Mouse (Mus musculus): ENCODE measurements around the gene Mdm2. TPM values are rescaled to one million over a fixed set of nuclear protein-coding genes. Genes with fewer than 3 reads are reported as not detected.

Gene Mdm2
- polyA plus RNA-seq, 1 experiment from 2014 or later = 71.1 TPM

DNA sequence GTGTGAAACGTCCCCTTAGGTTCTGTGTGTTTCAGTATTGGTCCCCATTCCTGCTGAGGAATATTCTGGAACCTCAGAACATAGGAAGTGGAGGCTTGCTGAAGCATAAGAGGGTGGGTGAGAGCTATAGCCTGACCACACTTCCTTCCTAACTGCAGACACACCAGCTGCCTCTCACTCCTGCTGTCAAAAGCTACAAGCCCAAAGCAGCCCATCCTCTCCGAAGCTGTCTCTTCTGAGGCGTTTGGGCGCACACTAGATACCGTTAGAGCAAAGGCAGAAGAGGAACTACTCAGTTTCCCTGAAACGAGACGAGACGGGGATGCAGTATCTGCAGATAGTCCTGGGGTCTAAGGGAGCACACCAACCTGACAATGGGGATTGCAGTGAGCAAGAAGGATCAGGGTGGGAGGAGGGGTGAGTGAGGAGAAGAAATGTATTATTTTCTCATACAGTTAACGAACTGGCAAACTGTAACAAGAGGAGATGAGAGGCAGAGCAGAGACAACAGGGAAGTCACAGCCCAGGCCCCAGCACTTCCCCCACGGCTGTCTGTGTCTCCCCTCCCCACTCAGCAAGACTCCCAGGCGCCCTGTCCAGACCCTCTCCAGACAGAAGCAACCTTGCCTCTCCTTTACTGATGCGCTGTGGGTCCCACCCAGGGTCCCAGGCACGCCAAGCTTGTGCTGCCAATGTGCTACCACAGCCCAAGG, 44.7 kb upstream of the Mdm2 start:
- no peak overlapping the region for H3K4me3 ChIP-seq (replicated peaks; ENCODE audit: low read length)
- H3K9ac ChIP-seq (replicated peaks; ENCODE audit: low read depth, low read length) = no peak overlapping the region
- H3K9me3 ChIP-seq (ENCODE audit: control insufficient read depth, low read length) = no peaks in the 10 kb centered on the region
- H3K4me2 ChIP-seq (ENCODE audit: low read length) = no peak overlapping the region
- H3K27ac ChIP-seq (ENCODE audit: low read length) = no peak overlapping the region
- no peaks in the 10 kb centered on the region for H3K27me3 ChIP-seq (replicated peaks; ENCODE audit: control insufficient read depth, insufficient read depth, low read length)
- peaks cover 40% of the 10 kb centered on the region for H3K36me3 ChIP-seq (ENCODE audit: control insufficient read depth, insufficient read depth)
- H3K4me1 ChIP-seq (replicated peaks; ENCODE audit: control insufficient read depth, insufficient read depth, low read length) = no peaks in the 10 kb centered on the region
- WGBS = 90% methylated on average over 13 of the region's 13 CpGs
- no peak for ATAC-seq

GRCm38 (mm10) chr10:117754609-117754940, 44.0 kb upstream of the Mdm2 start:
- no peaks in the 10 kb centered on the region for H3K9me3 ChIP-seq (ENCODE audit: control insufficient read depth, low read length)
- H3K36me3 ChIP-seq (ENCODE audit: control insufficient read depth, insufficient read depth) = peaks cover 38% of the 10 kb centered on the region
- ATAC-seq = no peak
- H3K4me2 ChIP-seq (ENCODE audit: low read length) = no peak overlapping the region
- no peak overlapping the region for H3K9ac ChIP-seq (replicated peaks; ENCODE audit: low read depth, low read length)
- no peaks in the 10 kb centered on the region for H3K27me3 ChIP-seq (replicated peaks; ENCODE audit: control insufficient read depth, insufficient read depth, low read length)
- 97% methylated on average over 7 of the region's 7 CpGs for WGBS
- H3K27ac ChIP-seq (ENCODE audit: low read length) = no peak overlapping the region
- H3K4me3 ChIP-seq (replicated peaks; ENCODE audit: low read length) = no peak overlapping the region
- no peaks in the 10 kb centered on the region for H3K4me1 ChIP-seq (replicated peaks; ENCODE audit: control insufficient read depth, insufficient read depth, low read length)

GRCm38 (mm10) chr10:117753711-117754608, 43.4 kb upstream of the Mdm2 start:
- no peak overlapping the region for H3K4me2 ChIP-seq (ENCODE audit: low read length)
- no peak overlapping the region for H3K27ac ChIP-seq (ENCODE audit: low read length)
- peaks cover 38% of the 10 kb centered on the region for H3K36me3 ChIP-seq (ENCODE audit: control insufficient read depth, insufficient read depth)
- no peak overlapping the region for H3K9ac ChIP-seq (replicated peaks; ENCODE audit: low read depth, low read length)
- no peak for ATAC-seq
- H3K27me3 ChIP-seq (replicated peaks; ENCODE audit: control insufficient read depth, insufficient read depth, low read length) = no peaks in the 10 kb centered on the region
- H3K4me3 ChIP-seq (replicated peaks; ENCODE audit: low read length) = no peak overlapping the region
- H3K4me1 ChIP-seq (replicated peaks; ENCODE audit: control insufficient read depth, insufficient read depth, low read length) = no peaks in the 10 kb centered on the region
- no peaks in the 10 kb centered on the region for H3K9me3 ChIP-seq (ENCODE audit: control insufficient read depth, low read length)
- 95% methylated on average over 8 of the region's 8 CpGs for WGBS

DNA sequence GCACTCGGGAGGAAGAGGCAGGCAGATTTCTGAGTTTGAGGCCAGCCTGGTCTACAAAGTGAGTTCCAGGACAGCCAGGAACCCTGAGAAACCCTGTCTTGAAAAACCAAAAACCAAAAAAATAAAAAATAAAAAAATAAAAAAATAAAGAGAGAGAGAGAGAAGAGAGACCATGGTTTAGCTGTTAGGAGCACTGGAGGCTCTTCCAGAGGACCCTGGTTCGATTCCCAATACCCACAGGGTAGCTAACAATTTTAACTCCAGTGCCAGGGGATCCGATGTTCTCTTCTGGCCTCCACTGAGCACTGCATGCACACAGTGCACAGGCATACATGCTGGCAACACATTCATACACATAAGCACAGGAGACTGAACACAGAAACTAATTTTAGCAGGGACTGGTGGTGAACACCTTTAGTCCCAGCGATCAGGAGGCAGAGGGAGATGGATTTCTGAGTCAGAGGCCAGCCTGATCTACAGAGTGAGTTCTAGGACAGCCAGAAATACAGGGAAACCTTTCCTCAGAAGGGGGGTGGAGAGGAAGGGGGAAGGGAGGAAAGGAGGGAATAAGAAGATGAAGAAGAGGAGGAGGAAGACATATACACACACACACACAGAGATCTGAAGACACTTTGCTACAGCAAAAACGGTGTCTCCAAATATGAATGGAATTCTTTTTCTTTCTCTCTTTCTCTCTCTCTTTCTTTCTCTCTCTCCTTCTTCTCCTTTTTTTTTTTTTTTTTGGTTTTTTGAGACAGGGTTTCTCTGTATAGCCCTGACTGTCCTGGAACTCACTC, 42.5 kb upstream of the Mdm2 start:
- Histone ChIP-seq H3K36me3 (ENCODE audit: control insufficient read depth, insufficient read depth) (peaks cover 37% of the 10 kb centered on the region), H3K4me1 (replicated peaks; ENCODE audit: control insufficient read depth, insufficient read depth, low read length) (no peaks in the 10 kb centered on the region), H3K27ac (ENCODE audit: low read length) (no peak overlapping the region), H3K4me2 (ENCODE audit: low read length) (no peak overlapping the region), H3K9ac (replicated peaks; ENCODE audit: low read depth, low read length) (no peak overlapping the region), H3K4me3 (replicated peaks; ENCODE audit: low read length) (no peak overlapping the region), H3K27me3 (replicated peaks; ENCODE audit: control insufficient read depth, insufficient read depth, low read length) (no peaks in the 10 kb centered on the region), H3K9me3 (ENCODE audit: control insufficient read depth, low read length) (no peaks in the 10 kb centered on the region)
- 95% methylated on average over 5 of the region's 5 CpGs for WGBS
- no peak for ATAC-seq

DNA sequence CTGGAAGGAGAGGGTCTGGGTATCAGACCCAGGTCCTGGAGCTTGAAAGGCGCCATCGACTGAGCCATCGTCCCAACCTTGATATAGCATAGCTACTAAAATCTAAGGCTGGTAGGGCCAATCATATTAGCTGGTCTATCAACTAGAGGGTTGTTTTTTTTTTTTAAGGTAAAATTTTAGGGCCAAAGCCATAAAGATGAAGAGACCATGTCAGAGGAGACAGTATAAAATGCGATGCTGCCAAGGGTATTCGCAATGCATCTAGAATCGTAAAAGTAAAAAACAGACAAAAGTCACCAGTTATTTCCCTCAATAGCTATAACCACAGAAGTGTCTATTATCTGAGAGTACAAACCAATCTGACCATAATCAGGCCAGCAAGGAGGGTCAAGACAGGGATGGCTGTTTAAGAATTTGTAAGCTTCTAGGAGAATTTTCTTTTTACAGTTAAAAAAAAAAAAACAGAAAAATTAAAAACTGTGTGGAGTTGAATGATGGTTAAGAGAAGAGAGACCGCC, 41.8 kb upstream of the Mdm2 start:
- no peak for ATAC-seq
- Histone ChIP-seq H3K27me3 (replicated peaks; ENCODE audit: control insufficient read depth, insufficient read depth, low read length) (no peaks in the 10 kb centered on the region), H3K4me3 (replicated peaks; ENCODE audit: low read length) (no peak overlapping the region), H3K4me1 (replicated peaks; ENCODE audit: control insufficient read depth, insufficient read depth, low read length) (no peaks in the 10 kb centered on the region), H3K27ac (ENCODE audit: low read length) (no peak overlapping the region), H3K4me2 (ENCODE audit: low read length) (no peak overlapping the region), H3K9ac (replicated peaks; ENCODE audit: low read depth, low read length) (no peak overlapping the region), H3K9me3 (ENCODE audit: control insufficient read depth, low read length) (no peaks in the 10 kb centered on the region), H3K36me3 (ENCODE audit: control insufficient read depth, insufficient read depth) (peaks cover 31% of the 10 kb centered on the region)
- 97% methylated on average over 7 of the region's 7 CpGs for WGBS

DNA sequence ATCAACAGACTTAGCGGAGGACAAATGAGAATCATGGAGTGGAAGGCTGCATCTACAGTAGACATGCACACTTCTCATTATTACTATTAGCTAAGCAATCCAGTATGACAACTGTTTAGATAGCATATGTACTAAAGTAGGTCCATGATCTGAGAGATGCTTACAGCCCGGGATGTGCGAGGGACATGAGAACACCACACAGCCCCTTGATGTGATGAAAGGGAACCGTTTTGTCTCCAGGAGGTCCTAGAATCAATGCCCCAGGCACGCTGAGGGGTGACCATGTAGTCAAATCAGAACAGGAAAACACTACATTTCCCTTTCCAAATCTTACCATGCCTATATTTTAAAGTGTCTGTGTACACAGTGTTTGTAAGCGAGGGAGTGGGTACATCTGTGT, 41.2 kb upstream of the Mdm2 start:
- peaks cover 25% of the 10 kb centered on the region for H3K36me3 ChIP-seq (ENCODE audit: control insufficient read depth, insufficient read depth)
- 99% methylated on average over 6 of the region's 6 CpGs for WGBS
- H3K9me3 ChIP-seq (ENCODE audit: control insufficient read depth, low read length) = no peaks in the 10 kb centered on the region
- H3K27ac ChIP-seq (ENCODE audit: low read length) = no peak overlapping the region
- no peaks in the 10 kb centered on the region for H3K4me1 ChIP-seq (replicated peaks; ENCODE audit: control insufficient read depth, insufficient read depth, low read length)
- H3K27me3 ChIP-seq (replicated peaks; ENCODE audit: control insufficient read depth, insufficient read depth, low read length) = no peaks in the 10 kb centered on the region
- H3K4me2 ChIP-seq (ENCODE audit: low read length) = no peak overlapping the region
- no peak for ATAC-seq
- H3K9ac ChIP-seq (replicated peaks; ENCODE audit: low read depth, low read length) = no peak overlapping the region
- H3K4me3 ChIP-seq (replicated peaks; ENCODE audit: low read length) = no peak overlapping the region

DNA sequence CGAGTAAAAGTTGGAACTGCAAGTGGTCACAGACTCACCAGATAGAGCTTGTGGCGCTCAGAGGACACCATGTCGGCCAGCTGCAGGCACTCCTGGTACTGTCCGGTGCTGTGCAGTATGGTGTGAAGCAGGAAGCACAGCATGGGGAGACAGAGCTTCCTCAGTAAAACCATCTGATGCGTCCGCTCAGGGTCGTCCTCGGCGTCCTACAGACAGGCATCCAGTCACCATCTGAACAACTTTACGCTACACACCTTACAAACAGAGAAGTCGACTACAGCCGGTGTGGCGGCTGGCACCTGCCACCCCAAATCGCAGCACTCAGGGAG, 40.7 kb upstream of the Mdm2 start:
- H3K4me3 ChIP-seq (replicated peaks; ENCODE audit: low read length) = no peak overlapping the region
- no peaks in the 10 kb centered on the region for H3K27me3 ChIP-seq (replicated peaks; ENCODE audit: control insufficient read depth, insufficient read depth, low read length)
- no peak overlapping the region for H3K9ac ChIP-seq (replicated peaks; ENCODE audit: low read depth, low read length)
- H3K4me1 ChIP-seq (replicated peaks; ENCODE audit: control insufficient read depth, insufficient read depth, low read length) = no peaks in the 10 kb centered on the region
- no peak overlapping the region for H3K4me2 ChIP-seq (ENCODE audit: low read length)
- no peak overlapping the region for H3K27ac ChIP-seq (ENCODE audit: low read length)
- WGBS = 98% methylated on average over 14 of the region's 14 CpGs
- H3K36me3 ChIP-seq (ENCODE audit: control insufficient read depth, insufficient read depth) = peaks cover 22% of the 10 kb centered on the region
- H3K9me3 ChIP-seq (ENCODE audit: control insufficient read depth, low read length) = no peaks in the 10 kb centered on the region
- no peak for ATAC-seq

- Histone ChIP-seq H3K9me3 (ENCODE audit: control insufficient read depth, low read length) (no peaks in the 10 kb centered on the region), H3K36me3 (ENCODE audit: control insufficient read depth, insufficient read depth) (peaks cover 19% of the 10 kb centered on the region), H3K4me3 (replicated peaks; ENCODE audit: low read length) (no peak overlapping the region), H3K4me2 (ENCODE audit: low read length) (no peak overlapping the region), H3K27ac (ENCODE audit: low read length) (no peak overlapping the region), H3K4me1 (replicated peaks; ENCODE audit: control insufficient read depth, insufficient read depth, low read length) (no peaks in the 10 kb centered on the region), H3K9ac (replicated peaks; ENCODE audit: low read depth, low read length) (no peak overlapping the region), H3K27me3 (replicated peaks; ENCODE audit: control insufficient read depth, insufficient read depth, low read length) (no peaks in the 10 kb centered on the region)
- WGBS = 98% methylated on average over 5 of the region's 5 CpGs
- ATAC-seq = no peak
These were observed 40.1 kb upstream of the Mdm2 start for GRCm38 (mm10) chr10:117750529-117751281.
